Mouse (Mus musculus) granulocyte monocyte progenitor cell, adult 5-6 weeks (primary cell): Measurements from ENCODE around the gene Rpl7a. TPM values are rescaled to one million over a fixed set of nuclear protein-coding genes. Genes with fewer than 3 reads are reported as not detected.
A peak's percentile ranks its signal among the peaks of the same experiment; 100 is the strongest.

Experiments used
- ATAC-seq: replicated peaks from 2 replicates; pipeline ENCODE4 v1.8.0; 2016; ENCODE audit warnings: mild to moderate bottlenecking, moderate TSS enrichment, inconsistent platforms; ENCODE audit not compliant: poor library complexity, severe bottlenecking
- total RNA-seq, 2 experiments: library from RNA; stranded (forward) in 1 of 2; stranded (reverse) in 1 of 2; fragments of 200-712, 200-1000 nt in 1 of 2; fragments of >200 nt in 1 of 2; fragmentation: Nextera tagmentation in 1 of 2; gene quantifications; 2 replicates each; pipeline ENCODE4 v1.2.3; 2014 to 2017

Gene Rpl7a
- total RNA-seq, 2 experiments from 2014 or later: 2,391 to 2,412 TPM

DNA sequence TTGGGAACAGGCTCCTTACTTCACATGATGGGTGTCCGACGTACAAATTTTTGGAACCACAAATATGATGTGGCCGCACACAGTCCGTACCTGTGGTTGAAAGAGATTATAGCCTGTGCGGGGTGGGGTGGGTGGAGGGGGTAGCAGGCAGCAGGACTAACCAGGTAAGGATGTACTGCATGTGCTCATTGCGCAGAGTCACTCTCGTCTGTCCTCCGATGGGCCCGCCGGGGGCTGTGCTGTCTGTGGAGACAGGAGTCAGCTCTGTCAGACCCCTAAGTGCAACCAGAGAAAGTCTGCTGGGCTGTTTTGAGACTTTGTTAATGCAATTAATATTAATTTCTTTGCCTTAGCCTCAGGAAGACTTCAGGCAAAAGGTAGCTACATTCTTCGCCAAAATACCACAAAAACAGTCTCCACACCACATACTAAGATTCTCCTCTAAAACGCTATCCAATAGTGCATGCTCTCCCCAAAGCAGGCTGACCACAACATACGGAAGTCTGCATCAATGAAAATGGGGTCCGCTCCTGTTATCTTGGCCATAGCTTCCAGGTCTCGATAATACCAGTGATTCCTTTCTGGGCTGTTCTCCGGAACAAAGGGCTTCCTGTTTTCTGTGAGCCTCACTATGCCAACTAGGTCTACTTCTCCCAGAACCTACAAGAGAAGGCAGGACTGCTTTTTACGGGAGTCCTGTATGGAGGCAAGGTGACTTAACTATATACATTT is 3.0 kb downstream of the Rpl7a start:
- no peak for ATAC-seq

DNA sequence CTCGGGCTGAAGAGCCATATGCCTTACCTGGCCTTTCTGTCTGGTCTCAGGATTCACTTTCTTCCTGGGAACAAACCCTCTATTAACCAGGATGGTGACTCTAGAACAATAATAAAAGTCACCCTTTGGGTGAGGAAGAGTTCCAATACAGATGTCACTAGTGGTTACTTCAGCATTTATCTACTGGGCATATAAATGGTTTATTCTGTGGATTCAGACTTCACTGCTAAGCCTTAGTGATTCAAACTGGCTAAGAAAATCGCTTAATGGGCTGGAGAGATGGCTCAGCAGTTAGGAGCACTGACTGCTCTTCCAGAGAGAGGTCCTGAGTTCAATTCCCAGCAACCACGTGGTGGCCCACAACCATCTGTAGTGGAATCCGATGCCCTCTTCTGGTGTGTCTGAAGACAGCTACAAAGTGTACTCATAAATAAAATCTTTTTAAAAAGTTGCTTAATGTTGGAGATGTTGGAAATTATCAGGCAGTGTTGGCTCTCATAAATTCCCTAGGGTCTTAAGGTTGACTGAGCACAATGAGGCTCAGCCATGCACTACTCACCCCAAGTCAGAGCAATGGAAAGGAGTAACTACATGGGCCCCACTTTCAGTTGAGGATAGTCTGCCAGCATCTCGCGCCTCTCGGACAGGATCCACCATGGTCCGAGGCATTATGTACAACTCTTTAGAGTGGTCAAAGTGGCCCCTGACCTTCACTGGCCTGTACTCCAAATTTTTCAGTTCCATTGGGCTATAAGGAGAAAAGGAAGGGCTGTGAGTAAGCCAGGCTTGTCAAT is 3.8 kb downstream of the Rpl7a start:
- ATAC-seq: no peak

DNA sequence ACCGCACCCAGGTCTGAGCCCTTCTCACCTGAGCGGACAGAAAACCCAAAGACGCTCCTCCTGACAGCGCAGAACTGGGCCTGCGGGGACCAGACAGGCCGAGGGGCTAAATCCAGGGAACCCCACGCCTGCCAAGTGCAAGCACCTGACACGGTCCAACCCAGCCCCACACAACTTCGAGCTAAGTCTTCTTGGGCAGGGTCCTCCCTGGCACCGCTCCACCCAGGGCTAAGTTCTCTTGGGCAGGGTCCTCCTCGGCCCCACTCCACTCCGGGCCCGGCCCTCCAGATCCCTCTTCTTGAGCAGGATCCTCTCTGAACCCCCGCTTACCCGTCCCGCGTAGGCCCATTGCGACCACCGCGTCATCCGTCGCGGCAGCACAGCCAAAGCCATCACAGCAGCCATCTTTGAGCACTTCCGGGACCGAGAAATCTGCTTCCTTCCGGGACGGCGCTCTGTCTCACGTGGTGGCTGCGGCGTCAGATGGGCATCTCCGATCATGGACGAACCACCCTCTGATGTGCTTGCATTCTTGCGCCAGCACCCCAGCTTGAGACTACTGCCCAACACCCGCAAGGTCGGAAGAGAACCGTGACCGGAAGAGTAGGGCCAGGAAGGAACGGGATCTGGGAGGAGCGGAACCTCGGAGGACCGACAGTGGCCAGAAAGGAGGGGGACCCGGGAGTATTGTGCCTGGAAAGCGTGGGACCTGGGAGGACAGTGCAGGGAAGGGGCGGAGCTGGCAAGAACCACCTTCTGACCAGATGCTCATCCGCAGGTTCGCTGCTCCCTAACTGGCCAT is 5.6 kb downstream of the Rpl7a start, which contains the start of the genes Surf2 and Surf1:
TSS of gene Surf2 (plus strand) at position 441 of the 802 bp plus-strand sequence.
TSS of gene Surf1 (minus strand) at position 604 of the 802 bp plus-strand sequence.
- ATAC-seq: peak; percentile 81

DNA sequence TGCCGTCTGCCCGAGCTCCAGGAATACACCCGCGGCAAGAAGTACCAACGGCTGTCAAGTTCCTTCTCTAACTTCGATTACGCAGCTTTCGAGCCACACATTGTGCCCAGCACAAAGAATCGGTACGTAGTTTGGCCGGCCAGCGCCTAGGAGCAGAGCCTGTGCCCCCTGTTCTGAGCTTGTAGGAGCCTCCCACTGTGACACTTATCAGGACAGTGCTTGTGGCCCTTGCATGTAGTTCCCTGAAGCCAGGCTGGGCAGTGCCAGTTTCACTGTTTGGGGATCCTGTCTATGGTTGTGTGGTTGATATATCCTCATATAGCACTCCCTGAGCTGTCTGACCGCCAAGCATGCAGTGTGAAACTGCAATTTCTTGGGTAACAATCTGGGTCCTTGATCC is 6.2 kb downstream of the Rpl7a start:
- peak; percentile 8 for ATAC-seq

DNA sequence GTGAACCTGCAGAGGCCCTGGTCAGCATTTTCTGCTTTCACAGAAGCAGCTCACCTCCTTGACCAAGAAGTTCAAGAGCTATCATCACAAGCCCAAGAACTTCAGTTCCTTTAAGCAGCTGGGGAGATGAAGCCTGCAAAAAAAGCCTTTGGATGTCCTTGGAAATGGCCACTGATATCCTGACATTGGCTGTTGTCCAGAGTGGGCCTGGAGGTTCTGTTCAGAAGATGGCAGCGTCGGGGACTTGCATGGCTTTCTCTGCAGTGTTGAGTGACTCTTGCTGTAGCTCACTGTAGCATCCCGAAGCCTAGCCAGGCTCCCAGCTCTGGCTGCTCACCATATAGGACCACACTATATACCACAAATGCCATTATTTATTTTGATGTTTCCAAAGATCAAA is 9.1 kb downstream of the Rpl7a start:
- ATAC-seq: no peak

DNA sequence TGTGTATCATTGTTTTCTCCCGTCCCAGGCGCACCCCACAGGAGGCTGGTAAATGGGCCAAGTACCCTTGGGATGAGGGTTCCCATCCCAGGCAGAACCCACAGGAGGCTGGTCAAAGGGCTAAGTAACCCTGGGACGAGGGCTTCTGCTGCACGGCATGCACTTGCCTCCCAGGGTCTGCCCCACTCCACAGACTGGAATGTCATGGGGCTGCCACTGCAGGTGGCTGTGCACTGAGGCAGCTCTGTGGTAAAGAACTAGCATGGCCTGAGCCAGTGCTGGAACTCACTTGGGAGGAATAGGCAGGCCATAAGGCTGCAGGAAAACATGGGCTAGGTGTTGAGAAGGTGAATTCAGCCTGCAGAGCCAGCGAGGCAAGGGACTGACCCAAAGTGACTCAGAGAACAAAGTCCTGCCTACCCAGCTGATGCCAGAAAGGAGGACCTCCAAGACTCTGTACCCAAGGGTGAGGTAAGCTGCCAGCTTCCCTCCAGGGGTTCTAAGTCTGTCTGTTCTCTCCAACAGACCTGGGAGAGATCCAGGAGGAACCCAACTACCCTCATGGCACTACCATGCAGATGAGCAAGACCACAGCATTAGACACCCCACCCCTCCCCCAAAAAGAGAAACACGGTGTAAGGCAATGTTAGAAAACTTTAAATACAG is 9.8 kb downstream of the Rpl7a start:
- ATAC-seq: no peak

DNA sequence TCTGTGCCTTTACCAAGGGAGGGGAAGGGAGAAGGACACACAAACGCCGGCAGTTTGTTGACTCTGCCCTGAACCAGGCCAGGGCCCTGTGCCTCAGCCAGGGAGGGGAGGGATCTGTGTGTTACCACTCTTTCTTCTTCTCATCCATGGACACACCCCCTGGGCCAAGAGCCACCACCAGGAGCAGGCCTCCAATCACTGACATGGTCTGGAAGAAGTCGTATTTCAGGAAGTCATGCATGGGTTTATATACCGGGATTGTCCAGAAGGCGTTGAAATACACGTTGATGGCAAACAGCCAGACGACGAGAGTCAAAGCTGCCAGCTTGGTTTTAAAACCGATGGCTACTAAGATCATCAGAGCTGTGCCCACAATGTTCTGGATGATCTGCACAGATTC is 11.2 kb downstream of the Rpl7a start:
- ATAC-seq: no peak

DNA sequence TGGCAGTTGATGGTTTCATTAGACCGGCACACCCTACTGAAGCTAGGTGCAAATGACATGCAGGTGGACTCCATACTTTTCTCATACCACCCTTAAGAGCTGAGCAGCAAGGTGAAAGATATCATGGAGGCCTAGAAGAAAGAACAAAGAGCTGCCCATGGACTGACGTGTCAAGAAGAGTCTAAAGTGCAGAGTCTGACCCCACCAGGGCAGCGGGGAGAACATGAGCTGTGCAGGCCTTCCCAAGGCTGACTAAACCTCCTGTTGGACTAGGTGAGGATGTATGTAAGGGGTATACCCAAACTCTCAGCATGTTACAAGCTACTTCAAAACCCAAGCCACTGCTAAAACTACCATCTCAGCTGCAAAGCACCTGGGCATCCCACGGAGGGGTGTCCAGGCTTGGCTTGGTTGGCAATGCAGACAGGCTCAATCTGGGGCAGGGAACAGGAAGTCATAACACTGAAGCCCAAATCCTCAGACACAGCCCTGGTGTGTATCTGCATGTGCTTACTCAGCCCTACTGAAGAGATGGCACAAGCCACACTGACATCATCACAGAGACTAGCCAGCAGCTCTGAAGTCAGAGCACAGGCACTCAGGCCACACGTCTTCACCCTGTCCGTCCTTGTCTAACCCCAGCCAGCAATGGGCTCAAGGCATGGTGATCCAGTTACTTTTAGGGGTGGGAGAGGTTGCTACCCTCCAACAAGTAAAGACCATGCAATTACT is 17.3 kb downstream of the Rpl7a start:
- ATAC-seq: no peak

DNA sequence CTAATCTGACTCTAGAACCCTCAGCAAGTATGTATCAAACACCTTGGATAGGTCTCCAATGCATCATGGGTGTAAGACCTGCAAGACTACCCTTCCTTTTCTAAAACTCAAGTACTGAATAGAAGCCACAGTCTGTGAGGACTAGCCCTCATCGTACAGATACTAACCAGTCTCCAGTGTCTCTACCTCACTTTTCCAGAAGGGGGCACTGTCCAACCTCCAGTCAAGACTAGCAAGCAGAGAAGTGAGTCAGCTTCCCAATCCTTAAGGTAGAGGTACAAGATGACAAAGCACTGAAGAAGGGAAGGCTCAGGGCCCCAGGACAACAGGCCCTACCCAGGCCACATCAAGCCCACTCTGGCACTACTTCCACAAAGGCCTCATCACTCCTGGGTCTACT is 19.8 kb downstream of the Rpl7a start:
- ATAC-seq: peak; percentile 20

DNA sequence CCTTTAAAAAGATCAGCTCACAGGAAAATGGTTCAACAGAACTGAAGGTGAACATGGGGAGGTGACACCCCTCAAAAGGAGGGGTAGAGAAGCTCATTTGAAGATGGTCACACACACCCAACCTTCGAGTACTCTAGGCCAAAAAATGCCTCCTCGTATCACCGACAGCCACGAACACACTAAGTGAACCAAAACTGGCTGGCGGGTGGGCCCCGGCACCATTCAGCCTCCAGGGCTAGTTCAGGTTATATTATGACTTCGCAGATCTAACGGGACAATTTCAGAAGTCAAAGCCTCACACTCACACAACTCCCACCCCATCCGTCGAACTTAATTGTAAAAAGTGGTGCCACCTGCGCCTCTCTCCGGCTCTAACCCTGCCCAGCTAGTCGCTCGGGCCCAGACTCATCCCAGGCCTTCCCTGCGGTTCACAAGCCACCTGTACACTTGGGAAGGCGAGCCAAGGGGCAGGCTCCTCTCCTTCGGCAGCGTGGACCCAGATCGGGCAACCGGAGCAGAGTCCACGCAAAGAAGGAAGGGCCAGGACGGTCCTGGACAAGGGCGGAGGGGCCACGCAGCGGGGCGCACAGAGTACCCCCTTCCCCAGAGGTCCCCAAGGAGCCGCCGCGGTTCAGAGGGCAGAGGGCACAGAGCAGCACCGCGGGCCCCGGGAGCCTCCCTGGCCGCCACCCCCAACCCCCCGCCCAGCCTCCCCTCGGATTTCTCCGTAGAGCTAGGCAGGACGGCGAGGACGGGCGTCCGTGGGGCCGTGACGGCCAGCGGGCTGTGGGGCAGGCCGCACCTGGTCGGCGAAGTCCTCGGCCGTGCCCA is 22.1 kb downstream of the Rpl7a start:
- ATAC-seq: no peak

DNA sequence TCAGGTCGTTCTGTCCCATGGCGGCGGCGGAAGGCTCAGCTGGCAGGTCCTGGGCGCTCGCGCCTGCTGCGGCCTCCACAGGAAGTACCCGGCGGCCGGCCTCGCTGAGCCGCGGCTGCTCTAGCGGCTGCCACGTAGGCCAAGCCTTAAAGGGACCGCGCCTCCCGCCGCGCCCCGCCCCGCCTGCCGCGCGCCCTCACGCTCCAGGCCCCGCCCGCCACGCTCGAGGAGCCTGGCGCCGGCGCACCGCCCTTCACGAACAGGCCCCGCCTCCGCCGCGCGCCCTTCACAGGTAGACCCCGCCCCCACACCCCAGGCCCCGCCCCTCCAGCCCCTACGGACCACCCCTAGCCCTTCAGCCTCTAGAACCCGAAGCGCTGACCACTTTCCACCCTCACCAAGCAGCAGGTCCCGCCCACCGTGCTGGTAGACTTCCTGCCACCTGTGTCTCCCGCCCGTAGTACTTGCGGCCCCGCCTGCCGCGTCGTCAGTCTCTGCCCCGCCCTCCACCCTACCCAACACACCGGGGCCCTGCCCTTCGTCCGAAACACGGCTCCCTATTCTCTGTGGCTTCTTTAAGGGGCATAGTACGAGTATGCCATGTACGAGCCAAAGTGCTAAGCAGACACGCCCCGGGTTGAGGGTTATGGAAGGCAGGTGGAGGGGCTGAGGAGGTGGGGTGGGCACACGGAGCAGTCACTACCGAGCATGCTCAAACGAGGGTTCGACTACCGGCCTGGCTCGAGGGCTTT is 22.9 kb downstream of the Rpl7a start, which contains the start of the genes Surf4 and Stkld1:
TSS of gene Surf4 (minus strand) at position 625 of the 752 bp plus-strand sequence.
TSS of gene Stkld1 (plus strand) at position 744 of the 752 bp plus-strand sequence.
- peak; percentile 87 for ATAC-seq

DNA sequence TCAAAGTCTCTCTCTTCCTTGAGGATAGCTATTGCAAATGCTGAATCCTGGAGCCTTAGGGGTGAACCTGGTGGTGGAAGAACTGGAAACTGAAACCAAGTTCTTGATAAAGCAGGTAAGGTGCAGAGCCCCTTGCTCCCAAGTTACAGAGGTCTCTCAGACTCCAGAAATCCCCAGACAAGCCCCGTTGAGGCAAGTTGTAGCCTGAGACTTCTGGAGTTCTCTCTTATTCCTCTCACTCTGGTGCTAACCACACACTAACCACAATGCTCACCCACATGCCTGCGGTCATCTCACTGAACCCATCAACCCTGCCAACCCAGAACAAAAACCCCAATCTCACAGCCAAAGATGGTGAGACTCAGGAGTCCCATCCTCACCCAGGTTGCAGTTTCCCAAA is 24.7 kb downstream of the Rpl7a start:
- no peak for ATAC-seq

DNA sequence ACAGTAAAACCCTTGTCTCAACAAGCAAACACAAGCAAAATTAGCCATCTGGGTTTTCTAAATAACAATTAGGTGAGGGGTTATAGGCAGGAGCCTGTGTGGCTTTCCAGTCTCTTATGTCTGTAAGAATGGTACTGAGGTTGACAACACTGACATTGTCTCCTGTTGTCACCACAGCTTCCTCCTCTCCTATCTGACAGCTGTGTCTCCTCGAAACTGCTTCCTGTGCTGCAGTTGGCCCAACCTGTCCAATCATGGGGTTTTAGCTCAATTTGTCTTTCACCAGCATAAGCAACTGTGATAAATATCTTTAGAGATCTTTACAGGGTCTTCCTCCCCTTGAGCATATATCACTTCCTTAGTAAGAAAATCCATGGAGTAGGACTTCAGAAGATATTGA is 25.9 kb downstream of the Rpl7a start:
- ATAC-seq: no peak

DNA sequence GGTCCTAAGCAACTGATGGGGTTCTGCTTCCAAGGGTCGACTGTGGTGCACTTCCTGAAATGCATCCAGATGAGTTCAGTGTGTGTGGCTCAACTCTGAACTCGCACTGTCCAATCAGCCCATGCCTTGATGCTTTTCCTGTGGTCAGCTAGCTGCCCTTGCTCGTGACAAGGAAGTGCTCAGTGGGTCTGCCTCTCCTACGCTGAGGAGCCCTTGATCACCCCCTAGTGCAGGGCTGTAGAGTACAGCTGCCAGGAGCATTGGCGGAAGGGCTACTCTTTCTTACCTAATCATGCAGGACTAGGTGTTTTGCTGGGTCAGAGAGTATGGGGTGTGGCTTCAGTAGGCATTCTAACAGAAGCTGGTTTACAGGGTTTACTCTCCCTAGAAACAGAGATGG is 31.0 kb downstream of the Rpl7a start:
- peak; percentile 98 for ATAC-seq

DNA sequence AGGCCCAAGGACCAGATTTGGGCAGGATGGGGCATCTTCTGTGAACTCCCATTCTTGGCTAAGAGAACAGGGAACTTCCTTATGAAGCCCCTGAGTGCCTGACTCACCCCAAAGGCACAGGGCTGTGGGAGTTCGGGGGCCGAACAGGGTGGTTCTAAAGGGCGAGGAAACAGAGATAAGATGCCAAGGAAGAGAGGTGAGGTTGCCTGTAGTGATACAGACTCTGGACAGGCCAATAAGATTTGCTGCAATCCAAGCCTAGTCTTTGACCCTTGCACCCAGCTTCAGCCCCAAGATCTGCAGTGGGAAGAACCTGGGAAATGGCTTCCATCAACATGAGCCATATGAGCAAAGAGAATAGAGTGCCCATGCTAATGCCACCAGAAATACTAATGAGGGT is 32.7 kb downstream of the Rpl7a start:
- no peak for ATAC-seq

DNA sequence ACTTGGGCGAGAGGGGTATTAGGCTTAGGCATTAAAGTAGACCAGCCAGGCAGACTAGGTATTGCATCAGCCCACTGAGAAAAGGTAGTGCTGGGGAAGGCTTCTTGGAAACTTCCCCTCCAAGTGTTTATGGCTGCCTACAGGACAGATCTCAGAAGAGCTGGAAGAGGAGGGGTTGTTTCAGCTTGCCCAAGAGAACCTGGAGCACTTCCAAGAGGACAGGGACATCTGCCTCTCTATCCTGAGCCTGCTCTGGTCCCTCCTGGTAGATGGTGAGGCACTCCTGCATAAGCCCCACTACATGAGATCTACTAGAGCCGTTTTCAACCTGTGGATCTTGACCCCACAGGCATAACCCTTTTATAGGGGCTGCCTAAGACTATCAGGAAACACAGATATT is 39.8 kb downstream of the Rpl7a start:
- ATAC-seq: no peak

DNA sequence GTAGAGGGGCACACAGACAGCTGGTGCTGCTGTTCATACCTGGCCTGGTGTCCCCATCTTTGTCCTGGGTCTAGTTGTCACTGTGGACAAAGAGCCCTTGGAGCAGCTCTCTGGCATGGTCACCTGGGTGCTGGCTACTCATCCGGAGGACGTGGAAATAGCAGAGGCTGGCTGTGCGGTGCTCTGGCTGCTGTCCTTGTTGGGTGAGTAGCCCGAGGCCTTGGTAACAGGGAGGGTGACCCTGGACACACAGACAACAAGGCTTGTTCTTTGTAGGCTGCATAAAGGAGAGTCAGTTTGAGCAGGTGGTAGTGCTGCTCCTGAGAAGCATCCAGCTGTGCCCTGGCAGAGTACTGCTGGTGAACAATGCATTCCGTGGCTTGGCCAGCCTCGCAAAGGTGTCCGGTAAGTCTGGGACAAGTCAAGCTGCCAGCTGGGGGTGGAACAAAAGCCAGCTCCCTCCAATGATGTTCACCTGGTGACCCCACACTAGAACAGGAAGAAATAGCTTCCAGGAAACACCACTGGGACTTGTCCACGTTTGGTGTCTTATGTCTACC is 40.9 kb downstream of the Rpl7a start:
- ATAC-seq: no peak

DNA sequence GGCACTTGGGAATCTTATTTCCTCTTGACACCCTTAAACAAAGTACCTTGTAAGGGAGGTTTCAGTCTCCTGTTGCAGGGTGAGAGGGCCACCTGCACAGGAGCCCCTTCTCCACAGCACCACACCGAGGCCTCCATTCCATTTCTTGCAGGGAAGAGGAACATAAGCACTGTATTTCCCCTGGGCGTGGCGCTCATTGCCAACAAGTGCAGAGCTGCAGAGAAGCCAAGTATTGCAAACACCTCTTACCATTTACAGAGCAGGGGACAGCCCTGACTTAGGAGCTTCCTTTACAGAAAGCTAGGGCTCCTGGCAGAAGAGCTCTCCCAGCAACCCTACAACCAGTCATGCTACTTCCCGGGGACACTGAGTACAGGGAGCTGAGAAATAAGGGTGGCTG is 41.6 kb downstream of the Rpl7a start:
- no peak for ATAC-seq
